In the genomic region with DNA sequence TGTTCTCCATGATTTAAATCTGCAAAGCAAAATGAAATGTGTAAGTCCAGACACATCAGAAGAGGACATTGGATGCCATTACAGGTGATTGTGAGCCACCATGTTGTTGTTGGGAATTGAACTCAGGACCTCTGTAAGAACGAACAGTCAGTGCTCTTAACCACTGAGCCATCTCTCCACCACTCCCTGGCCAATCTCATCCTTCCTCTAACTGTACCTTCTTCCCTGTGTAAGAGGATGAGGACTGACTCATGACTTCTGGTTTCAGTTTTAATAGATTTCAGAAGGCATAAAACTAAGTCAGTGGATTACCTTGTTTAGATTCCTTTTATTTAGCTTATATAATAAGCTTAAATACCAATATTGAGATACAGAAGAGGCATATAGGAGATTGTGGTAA, we compare ENCODE assay signal across 25 mouse cellular contexts. TPM values are rescaled to one million over a fixed set of nuclear protein-coding genes. Genes with fewer than 3 reads are reported as not detected.
"Had no signal": no experiment of that assay in that cellular context is flagged by ENCODE, and none has a peak within 500 bp of the region (broad histone marks: within the 10 kb centered on the region; RNA-seq: fewer than 3 reads in every experiment).

No protein-coding gene starts in this region.

- H3K4me1 ChIP-seq: embryonic facial prominence, embryonic 10.5 days; embryonic facial prominence, embryonic 12.5 days; embryonic facial prominence, embryonic 13.5 days; embryonic facial prominence, embryonic 15.5 days; forebrain, embryonic 10.5 days; forebrain, embryonic 12.5 days; forebrain, embryonic 13.5 days; forebrain, embryonic 15.5 days; heart, embryonic 10.5 days had no signal

- H3K27ac ChIP-seq: embryonic facial prominence, embryonic 10.5 days; embryonic facial prominence, embryonic 12.5 days; embryonic facial prominence, embryonic 13.5 days; embryonic facial prominence, embryonic 15.5 days; forebrain, embryonic 10.5 days; forebrain, embryonic 12.5 days; forebrain, embryonic 13.5 days; forebrain, embryonic 15.5 days; gastrocnemius, adult 2 months; heart, adult 2 months; heart, embryonic 10.5 days had no signal

- H3K4me2 ChIP-seq: embryonic facial prominence, embryonic 12.5 days; embryonic facial prominence, embryonic 13.5 days; embryonic facial prominence, embryonic 15.5 days; forebrain, embryonic 12.5 days; forebrain, embryonic 13.5 days; forebrain, embryonic 15.5 days had no signal

- H3K36me3 ChIP-seq: embryonic facial prominence, embryonic 10.5 days; embryonic facial prominence, embryonic 12.5 days; embryonic facial prominence, embryonic 13.5 days; embryonic facial prominence, embryonic 15.5 days; forebrain, embryonic 10.5 days; heart, embryonic 10.5 days had no signal

- H3K27me3 ChIP-seq: embryonic facial prominence, embryonic 12.5 days; embryonic facial prominence, embryonic 13.5 days; embryonic facial prominence, embryonic 15.5 days; forebrain, embryonic 12.5 days; forebrain, embryonic 13.5 days; forebrain, embryonic 15.5 days had no signal

- H3K9me3 ChIP-seq: embryonic facial prominence, embryonic 10.5 days; embryonic facial prominence, embryonic 12.5 days; embryonic facial prominence, embryonic 13.5 days; embryonic facial prominence, embryonic 15.5 days; forebrain, embryonic 10.5 days; forebrain, embryonic 12.5 days; forebrain, embryonic 13.5 days; heart, embryonic 10.5 days had no signal

- H3K9ac ChIP-seq: embryonic facial prominence, embryonic 12.5 days; embryonic facial prominence, embryonic 13.5 days; embryonic facial prominence, embryonic 15.5 days; forebrain, embryonic 12.5 days; forebrain, embryonic 13.5 days; forebrain, embryonic 15.5 days; forebrain, postnatal 0 days had no signal

- H3K4me3 ChIP-seq: embryonic facial prominence, embryonic 10.5 days; embryonic facial prominence, embryonic 12.5 days; embryonic facial prominence, embryonic 13.5 days; embryonic facial prominence, embryonic 15.5 days; erythroblast, embryonic 14.5 days; forebrain, embryonic 10.5 days; forebrain, embryonic 12.5 days; forebrain, embryonic 13.5 days; forebrain, embryonic 15.5 days; gastrocnemius, adult 2 months; heart, adult 2 months; heart, embryonic 10.5 days had no signal

- DNase-seq: cerebellum, adult 9-10 months; cerebellum, adult 9-11 months; cerebellum, postnatal 10 days; cerebellum, postnatal 14 days; cerebellum, postnatal 25 days; cerebellum, postnatal 36 days; embryo, embryonic 11 days; forebrain, postnatal 0 days; gastrocnemius, adult 2 months; gastrocnemius, postnatal 10 days; gastrocnemius, postnatal 14 days; gastrocnemius, postnatal 25 days; gastrocnemius, postnatal 36 days; heart, adult 18-20 months; heart, adult 2 months had no signal

RNA-seq across cellular contexts. Expression of a gene that starts 38.0 kb away (rescaled TPM):
- polyA plus RNA-seq: erythroblast, embryonic 14.5 days had no signal
